Mouse (Mus musculus) c-Kit-positive CD71-positive TER-119-negative erythroid progenitor cells, embryonic 14.5 days (primary cell): ENCODE data around the gene Cry2.

Experiments
- DNase-seq: peaks from one replicate; pipeline ENCODE4 v3.0.0-alpha.2; 2013; ENCODE audit warnings: low read depth

Cry2 gene

DNA sequence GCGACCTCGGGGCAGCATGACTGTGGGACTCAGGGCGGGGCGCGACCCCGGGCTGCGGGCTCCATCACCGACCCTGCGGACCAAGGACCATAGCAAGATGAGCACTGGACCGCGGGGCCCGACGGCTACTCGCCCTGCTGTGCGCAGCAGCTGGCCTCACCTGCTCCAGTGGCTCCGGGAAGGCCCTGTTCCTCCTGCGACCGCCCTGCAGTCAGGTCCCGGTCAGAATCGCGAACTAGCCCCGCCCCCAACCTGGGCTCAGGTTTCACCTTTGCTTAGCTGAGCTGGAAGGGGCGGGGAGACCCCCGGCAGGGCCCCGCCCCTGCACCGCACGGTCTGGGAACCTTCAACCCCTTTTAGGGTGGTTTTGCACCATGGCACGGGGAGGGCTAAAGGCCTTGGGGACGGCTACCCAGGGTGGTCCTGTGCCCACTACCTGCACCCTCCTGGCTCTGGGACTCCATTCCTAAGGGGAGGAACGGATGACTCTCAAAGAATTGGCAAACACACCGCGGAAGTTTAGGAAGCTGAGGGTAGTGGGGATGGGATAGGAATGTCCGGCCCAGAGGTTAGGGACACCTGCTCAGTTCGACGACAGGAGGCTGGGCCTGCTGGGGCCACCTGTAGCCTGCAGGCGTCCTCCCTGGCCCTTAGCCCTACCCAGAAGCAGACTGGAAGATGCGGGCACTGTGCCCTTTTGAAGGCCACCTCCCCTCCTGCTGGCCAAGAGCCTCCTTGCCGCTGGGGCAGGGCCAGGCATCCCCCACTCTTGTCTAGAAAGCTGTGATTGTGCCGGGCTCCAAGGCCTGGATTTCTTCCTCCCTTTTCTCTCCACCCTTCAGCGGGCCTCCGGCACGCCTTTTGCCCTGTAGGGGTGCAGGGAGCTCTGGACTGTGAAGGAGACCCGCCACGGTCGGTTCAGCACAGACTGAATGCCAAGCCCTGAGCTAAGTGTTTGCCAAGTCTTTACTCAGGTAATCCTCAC lies 62.7 kb downstream of the Cry2 start:
- no peak for DNase-seq

DNA sequence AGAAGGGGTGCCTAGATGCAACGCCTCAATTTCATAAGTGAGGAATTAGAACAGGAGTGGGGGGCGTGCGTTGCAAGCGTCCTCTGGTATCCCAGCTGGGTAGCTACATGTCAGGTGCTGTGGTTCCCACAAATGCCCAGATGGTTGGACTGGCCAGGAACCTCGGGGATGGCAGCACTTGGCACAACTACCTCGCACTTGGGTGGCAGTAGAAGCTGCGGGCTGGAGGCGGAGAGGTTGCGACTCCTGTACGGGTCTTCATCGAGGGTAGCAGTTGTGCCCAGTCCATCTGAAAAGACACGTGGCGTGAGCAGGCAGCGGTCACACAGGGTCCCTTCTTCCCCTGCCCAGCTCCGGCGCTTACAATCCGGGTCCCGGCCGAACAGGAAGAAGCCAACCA lies 63.5 kb downstream of the Cry2 start:
- DNase-seq: no peak

- no peak for DNase-seq
Measured at GRCm38 (mm10) chr2:92367383-92368029, 66.3 kb downstream of the Cry2 start.

DNA sequence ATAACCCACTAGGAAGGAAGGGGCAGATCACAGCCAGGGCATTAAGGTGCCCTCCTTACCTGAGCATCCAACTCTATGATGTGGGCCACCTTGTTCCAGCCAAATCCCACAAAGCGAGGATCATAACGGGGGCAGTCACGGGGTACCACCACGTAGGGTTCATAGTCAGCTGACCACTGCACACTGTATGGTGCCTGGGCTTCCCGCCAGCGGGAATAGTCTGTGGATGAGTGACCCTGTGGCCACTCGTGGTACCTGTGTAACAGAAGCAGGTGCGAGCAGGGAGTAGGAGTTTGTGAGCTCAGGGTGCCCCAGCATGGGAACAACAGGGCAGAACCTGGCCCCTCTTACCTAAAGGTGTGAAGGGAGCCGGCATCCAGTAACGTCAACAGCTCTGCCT lies 68.3 kb downstream of the Cry2 start:
- DNase-seq: no peak

DNA sequence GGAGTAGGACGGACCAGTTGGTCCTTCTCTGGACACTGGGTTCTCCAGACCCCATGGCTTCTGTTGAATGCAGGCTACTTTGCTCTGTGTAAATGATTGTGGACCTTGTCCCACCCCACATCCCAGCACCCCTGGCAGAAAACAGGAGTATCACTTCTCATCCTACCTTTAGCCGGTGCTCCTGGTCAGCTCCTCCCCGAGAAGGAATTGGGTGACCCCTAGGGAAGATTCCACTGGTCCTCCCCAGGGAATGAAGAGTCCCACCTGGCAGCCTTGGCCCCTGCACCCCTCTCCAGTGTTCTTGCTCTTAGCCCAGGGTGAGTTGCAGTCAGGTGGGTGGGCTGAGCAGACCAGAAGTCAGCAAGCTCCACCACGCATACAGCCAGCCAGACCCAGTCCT lies 69.8 kb downstream of the Cry2 start:
- DNase-seq: no peak

GRCm38 (mm10) chr2:92362571-92363228 lies 71.1 kb downstream of the Cry2 start:
- no peak for DNase-seq

DNA sequence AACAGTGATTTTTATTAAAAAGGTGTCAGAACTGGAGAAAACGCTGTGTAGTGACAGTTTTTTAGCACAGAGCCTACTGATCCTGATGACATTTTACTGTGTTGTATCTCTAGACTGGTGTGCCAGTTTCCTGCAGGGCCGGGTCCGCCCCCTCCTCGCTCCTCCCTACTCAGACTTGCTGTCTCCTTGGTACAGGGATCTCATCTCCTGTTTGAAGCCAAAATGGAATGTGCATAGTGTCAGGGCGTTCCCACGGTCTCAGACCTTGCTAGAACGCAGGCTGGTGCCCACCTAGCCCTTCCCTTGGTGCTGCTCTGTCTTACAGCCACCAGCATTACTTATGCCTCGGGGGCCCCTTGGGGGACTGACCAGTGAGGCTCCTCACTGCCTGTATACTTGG lies 72.0 kb downstream of the Cry2 start:
- no peak for DNase-seq

GRCm38 (mm10) chr2:92360893-92361292 lies 73.0 kb downstream of the Cry2 start:
- no peak for DNase-seq

DNA sequence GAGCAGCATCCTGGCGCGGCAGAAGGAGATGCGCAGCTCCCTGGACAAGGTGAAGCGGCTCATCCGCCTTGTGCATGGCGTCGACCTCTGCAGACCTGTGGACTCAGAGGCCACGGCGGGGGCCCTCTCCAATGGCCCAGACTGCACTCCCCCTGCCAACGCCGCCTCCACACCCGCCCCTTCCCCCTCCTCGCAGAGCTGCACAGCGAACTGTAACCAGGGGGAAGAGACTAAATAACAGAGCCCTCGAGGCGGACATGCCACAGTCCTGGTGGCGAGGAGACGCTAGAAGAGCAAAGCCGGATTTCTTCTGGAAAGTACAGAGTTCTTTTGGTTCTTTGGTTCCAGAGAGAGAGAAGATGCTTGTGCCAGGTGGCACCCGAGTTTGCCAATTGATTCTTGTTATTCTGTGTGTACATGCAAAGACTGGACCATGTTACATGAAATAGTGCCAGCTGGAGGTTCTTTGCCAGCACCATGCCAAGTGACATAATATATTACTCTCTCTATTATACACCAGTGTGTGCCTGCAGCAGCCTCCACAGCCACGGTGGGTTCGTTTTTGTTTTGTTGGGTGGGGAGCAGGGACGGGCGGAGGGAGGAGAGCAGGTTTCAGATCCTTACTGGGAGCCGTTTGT lies 73.5 kb downstream of the Cry2 start:
- no peak for DNase-seq

- DNase-seq: no peak
Measured at GRCm38 (mm10) chr2:92359301-92359700, 74.5 kb downstream of the Cry2 start.

DNA sequence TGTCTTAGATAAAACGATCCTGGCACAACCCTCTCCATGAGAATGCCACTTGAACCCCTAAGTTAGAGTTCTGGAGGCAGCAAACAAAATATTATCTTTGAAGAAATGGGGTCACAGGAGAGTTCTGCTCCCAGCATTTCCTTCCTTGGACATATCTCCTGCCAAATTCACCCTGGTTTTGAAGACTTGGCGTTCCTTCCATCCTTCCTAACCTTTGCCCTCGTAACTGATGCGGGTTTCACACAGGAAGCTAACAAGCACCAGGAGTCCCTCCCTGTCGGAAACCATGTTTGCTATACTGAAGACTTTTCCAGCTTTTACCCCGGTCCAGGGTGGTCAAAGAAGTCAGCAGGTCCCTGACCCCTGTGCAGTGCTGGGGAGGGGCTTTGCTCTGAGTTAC lies 79.6 kb downstream of the Cry2 start:
- DNase-seq: no peak
